Mouse (Mus musculus): ENCODE results near the gene Gosr2.

DNA sequence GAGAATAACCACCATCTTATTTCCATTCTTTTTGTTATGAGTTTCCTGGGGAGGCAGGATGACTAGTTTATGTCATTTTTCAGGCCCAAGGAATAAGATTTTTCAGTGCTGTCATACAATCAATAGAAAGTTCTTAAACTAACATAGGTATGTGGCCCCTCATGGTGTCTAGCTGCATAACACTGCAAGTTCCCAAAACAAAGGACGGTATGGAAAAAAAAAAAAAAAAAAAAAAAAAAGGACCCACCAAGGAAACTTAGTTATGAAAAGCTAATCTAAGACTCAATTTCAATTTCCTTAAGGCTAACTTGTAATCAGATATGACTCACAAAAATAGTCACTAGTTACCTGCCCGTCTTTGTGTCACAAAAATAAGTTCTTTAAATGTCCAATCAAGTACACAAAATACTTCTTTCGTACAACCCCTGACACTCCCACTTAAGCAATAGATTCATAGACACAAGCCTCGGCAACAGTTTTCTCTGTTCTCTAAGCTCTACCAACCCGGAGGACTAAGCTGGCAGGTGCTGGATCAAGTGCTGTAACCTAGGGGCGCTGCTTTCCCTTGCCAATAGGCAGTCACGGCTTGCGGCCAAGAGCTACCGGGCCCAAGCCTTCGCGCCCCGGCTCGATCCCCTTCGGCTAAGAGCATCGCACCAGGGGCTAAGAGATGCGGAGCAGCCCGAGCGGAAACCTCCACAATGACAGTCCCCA lies 690 bp downstream of the Gosr2 start:
- TF ChIP-seq CTCF (IDR thresholded peaks at IDR 0.05; ENCODE audit: extremely low read depth, insufficient read depth, low read length) (no peak), POLR2A (IDR thresholded peaks at IDR 0.05; ENCODE audit: extremely low read depth, insufficient read depth, low read length) (no peak)

Data from cortical plate, adult 2 months (tissue).